In genomic region chr13:37965126-37965914, GRCm38 (mm10) we compare ENCODE assay signal across 10 mouse cellular contexts. TPM values are rescaled to one million over a fixed set of nuclear protein-coding genes. Genes with fewer than 3 reads are reported as not detected.
DNase-seq lines count a peak whose midpoint lies in the region; ATAC-seq and TF ChIP-seq lines count a peak whose summit lies in the region.
"Had no signal": no experiment of that assay in that cellular context is flagged by ENCODE, and none has a peak within 500 bp of the region (broad histone marks: within the 10 kb centered on the region; RNA-seq: fewer than 3 reads in every experiment).

No protein-coding gene starts in this region.

- no peak for ATAC-seq in forebrain, postnatal 0 days
- no peak for ATAC-seq in forebrain, embryonic 16.5 days
- no peak for ATAC-seq in midbrain, postnatal 0 days (ENCODE audit: low FRiP score)
- no peak for ATAC-seq in midbrain, embryonic 16.5 days
- no peak for ATAC-seq in hindbrain, postnatal 0 days
- ATAC-seq in stomach, embryonic 15.5 days (ENCODE audit: insufficient read depth, low FRiP score, low read depth): peak; percentile 73

- 0 out of 2 replicates have a peak, but pooled peaks cover 3% of the 10 kb centered on the region for H3K4me1 ChIP-seq in forebrain, postnatal 0 days (ENCODE audit: insufficient read depth)
- H3K4me1 ChIP-seq in forebrain, embryonic 16.5 days (replicated peaks; ENCODE audit: control insufficient read depth, insufficient read depth, low read length): peaks cover 17% of the 10 kb centered on the region
- no peaks in the 10 kb centered on the region for H3K4me1 ChIP-seq in midbrain, postnatal 0 days (ENCODE audit: insufficient read depth, low read length)
- peaks cover 8% of the 10 kb centered on the region; the same call in 1 of the 2 replicates for H3K4me1 ChIP-seq in midbrain, embryonic 16.5 days (ENCODE audit: control insufficient read depth, insufficient read depth, low read length)
- peaks cover 6% of the 10 kb centered on the region for H3K4me1 ChIP-seq in hindbrain, postnatal 0 days (ENCODE audit: insufficient read depth, low read length)
- peaks cover 22% of the 10 kb centered on the region for H3K4me1 ChIP-seq in stomach, embryonic 15.5 days

- no peak for DNase-seq in forebrain, postnatal 0 days
- no peak for DNase-seq in midbrain, postnatal 0 days (ENCODE audit: low spot score)
- DNase-seq in hindbrain, postnatal 0 days (ENCODE audit: low spot score): no peak
- DNase-seq in frontal cortex, adult 2 months (ENCODE audit: extremely low spot score in 1 of 2, low spot score in 1 of 2): no peak
- no peak for DNase-seq in cerebellum, adult 8-10 months
- DNase-seq: right cerebral cortex, postnatal 4 days had no signal

- H3K27ac ChIP-seq in forebrain, postnatal 0 days (ENCODE audit: low read depth, low read length): no peak overlapping the region
- no peak overlapping the region for H3K27ac ChIP-seq in forebrain, embryonic 16.5 days (ENCODE audit: low read length)
- H3K27ac ChIP-seq in midbrain, postnatal 0 days (ENCODE audit: low read depth, low read length): no peak overlapping the region
- no peak overlapping the region for H3K27ac ChIP-seq in midbrain, embryonic 16.5 days (ENCODE audit: low read length)
- H3K27ac ChIP-seq in hindbrain, postnatal 0 days: no peak overlapping the region
- no peak overlapping the region for H3K27ac ChIP-seq in stomach, embryonic 15.5 days
- H3K27ac ChIP-seq: limb, embryonic 13.5 days had no signal

- 40% methylated on average over 17 of the region's 17 CpGs for WGBS in forebrain, postnatal 0 days
- WGBS in forebrain, embryonic 16.5 days: 35% methylated on average over 17 of the region's 17 CpGs
- WGBS in midbrain, postnatal 0 days: 42% methylated on average over 17 of the region's 17 CpGs
- WGBS in midbrain, embryonic 16.5 days: 34% methylated on average over 17 of the region's 17 CpGs
- WGBS in hindbrain, postnatal 0 days: 43% methylated on average over 17 of the region's 17 CpGs
- 50% methylated on average over 17 of the region's 17 CpGs for WGBS in stomach, embryonic 15.5 days

- H3K27me3 ChIP-seq in forebrain, postnatal 0 days (ENCODE audit: insufficient read depth, low read length): no peaks in the 10 kb centered on the region; the same call in 1 of the 2 replicates
- no peaks in the 10 kb centered on the region for H3K27me3 ChIP-seq in forebrain, embryonic 16.5 days (replicated peaks; ENCODE audit: control insufficient read depth, insufficient read depth, low read length)
- no peaks in the 10 kb centered on the region for H3K27me3 ChIP-seq in midbrain, postnatal 0 days (ENCODE audit: insufficient read depth, low read length)
- H3K27me3 ChIP-seq in midbrain, embryonic 16.5 days (ENCODE audit: control insufficient read depth, insufficient read depth, low read depth, low read length): no peaks in the 10 kb centered on the region
- H3K27me3 ChIP-seq in hindbrain, postnatal 0 days (ENCODE audit: insufficient read depth, low read length): no peaks in the 10 kb centered on the region
- no peaks in the 10 kb centered on the region for H3K27me3 ChIP-seq in stomach, embryonic 15.5 days (replicated peaks)
- H3K27me3 ChIP-seq: limb, embryonic 13.5 days had no signal

- H3K4me2 ChIP-seq in forebrain, postnatal 0 days (ENCODE audit: low read depth): no peak overlapping the region
- H3K4me2 ChIP-seq in forebrain, embryonic 16.5 days (ENCODE audit: low read length): no peak overlapping the region
- H3K4me2 ChIP-seq in midbrain, postnatal 0 days (ENCODE audit: low read depth, low read length, poor library complexity, severe bottlenecking): no peak overlapping the region
- no peak overlapping the region for H3K4me2 ChIP-seq in midbrain, embryonic 16.5 days (ENCODE audit: low read length)
- no peak overlapping the region for H3K4me2 ChIP-seq in hindbrain, postnatal 0 days (ENCODE audit: low read depth, low read length)
- H3K4me2 ChIP-seq in stomach, embryonic 15.5 days: no peak overlapping the region

- H3K9ac ChIP-seq in forebrain, postnatal 0 days: no peak overlapping the region
- H3K9ac ChIP-seq in forebrain, embryonic 16.5 days (replicated peaks; ENCODE audit: low read depth, low read length): no peak overlapping the region
- H3K9ac ChIP-seq in midbrain, postnatal 0 days (replicated peaks; ENCODE audit: low read length, poor library complexity, severe bottlenecking): no peak overlapping the region
- no peak overlapping the region for H3K9ac ChIP-seq in midbrain, embryonic 16.5 days (ENCODE audit: low read depth, low read length)
- H3K9ac ChIP-seq in hindbrain, postnatal 0 days (replicated peaks; ENCODE audit: low read length): no peak overlapping the region
- no peak overlapping the region for H3K9ac ChIP-seq in stomach, embryonic 15.5 days
- H3K9ac ChIP-seq: limb, embryonic 13.5 days had no signal

- no peaks in the 10 kb centered on the region for H3K9me3 ChIP-seq in forebrain, postnatal 0 days (ENCODE audit: low read length)
- H3K9me3 ChIP-seq in forebrain, embryonic 16.5 days (ENCODE audit: control insufficient read depth, low read length): no peaks in the 10 kb centered on the region
- H3K9me3 ChIP-seq in midbrain, postnatal 0 days (ENCODE audit: low read length): no peaks in the 10 kb centered on the region
- no peaks in the 10 kb centered on the region for H3K9me3 ChIP-seq in midbrain, embryonic 16.5 days (replicated peaks; ENCODE audit: control insufficient read depth, low read length, poor library complexity, severe bottlenecking)
- H3K9me3 ChIP-seq in hindbrain, postnatal 0 days (ENCODE audit: low read length): no peaks in the 10 kb centered on the region
- no peaks in the 10 kb centered on the region for H3K9me3 ChIP-seq in stomach, embryonic 15.5 days
- H3K9me3 ChIP-seq: limb, embryonic 13.5 days had no signal

- no peak overlapping the region for H3K4me3 ChIP-seq in forebrain, postnatal 0 days (ENCODE audit: low read depth, low read length)
- no peak overlapping the region for H3K4me3 ChIP-seq in forebrain, embryonic 16.5 days (replicated peaks; ENCODE audit: low read length)
- H3K4me3 ChIP-seq in midbrain, postnatal 0 days (ENCODE audit: low read depth, low read length): no peak overlapping the region
- no peak overlapping the region for H3K4me3 ChIP-seq in midbrain, embryonic 16.5 days (ENCODE audit: low read depth, low read length)
- no peak overlapping the region for H3K4me3 ChIP-seq in hindbrain, postnatal 0 days (ENCODE audit: low read length)
- H3K4me3 ChIP-seq in stomach, embryonic 15.5 days (replicated peaks): no peak overlapping the region
- H3K4me3 ChIP-seq: limb, embryonic 13.5 days had no signal

- no peaks in the 10 kb centered on the region for H3K36me3 ChIP-seq in forebrain, postnatal 0 days (ENCODE audit: insufficient read depth)
- H3K36me3 ChIP-seq in forebrain, embryonic 16.5 days (ENCODE audit: control insufficient read depth, insufficient read depth): no peaks in the 10 kb centered on the region
- no peaks in the 10 kb centered on the region for H3K36me3 ChIP-seq in midbrain, postnatal 0 days (ENCODE audit: insufficient read depth, low read length)
- H3K36me3 ChIP-seq in midbrain, embryonic 16.5 days (ENCODE audit: control insufficient read depth, insufficient read depth, low read length): no peaks in the 10 kb centered on the region
- H3K36me3 ChIP-seq in hindbrain, postnatal 0 days (ENCODE audit: insufficient read depth, low read length): no peaks in the 10 kb centered on the region
- no peaks in the 10 kb centered on the region for H3K36me3 ChIP-seq in stomach, embryonic 15.5 days
- H3K36me3 ChIP-seq: limb, embryonic 13.5 days had no signal

- TF ChIP-seq CTCF in forebrain, postnatal 0 days (IDR thresholded peaks at IDR 0.05; ENCODE audit: low read depth): peak; percentile 48
- TF ChIP-seq CTCF in midbrain, postnatal 0 days (IDR thresholded peaks at IDR 0.05): peak; percentile 53
- peak; percentile 56 for TF ChIP-seq CTCF in hindbrain, postnatal 0 days (IDR thresholded peaks at IDR 0.05; ENCODE audit: low read depth)

RNA-seq across cellular contexts. Expression of gene Ssr1, which starts 28.7 kb away (rescaled TPM):
- 36.4 and 48.8 TPM in 2 replicates for total RNA-seq in forebrain, postnatal 0 days (2014; rRNA removed)
- polyA plus RNA-seq in forebrain, postnatal 0 days (2015; fragmentation: Nextera tagmentation; extraction: Ambion mirVana): 71.1 and 75.6 TPM in 2 replicates
- 74.0 and 90.4 TPM in 2 replicates for polyA plus RNA-seq in forebrain, embryonic 16.5 days (2015; fragmentation: Nextera tagmentation; extraction: Ambion mirVana)
- 32.5 and 36.7 TPM in 2 replicates for total RNA-seq in midbrain, postnatal 0 days (2014; rRNA removed)
- 66.9 and 71.0 TPM in 2 replicates for polyA plus RNA-seq in midbrain, postnatal 0 days (2015; fragmentation: Nextera tagmentation; extraction: Ambion mirVana)
- 69.2 and 71.1 TPM in 2 replicates for polyA plus RNA-seq in midbrain, embryonic 16.5 days (2015; fragmentation: Nextera tagmentation; extraction: Ambion mirVana)
- 23.3 and 32.6 TPM in 2 replicates for total RNA-seq in hindbrain, postnatal 0 days (2014; rRNA removed)
- 76.3 and 80.0 TPM in 2 replicates for polyA plus RNA-seq in hindbrain, postnatal 0 days (2015; fragmentation: Nextera tagmentation; extraction: Ambion mirVana)
- 149 and 157 TPM in 2 replicates for polyA plus RNA-seq in stomach, embryonic 15.5 days (2015; fragmentation: Nextera tagmentation; extraction: Ambion mirVana)
- polyA plus RNA-seq in frontal cortex, adult 2 months (2012; rRNA removed): 31.3 and 31.9 TPM in 2 replicates
